ENCODE assay signal across 9 mouse cellular contexts in genomic region chr8:106433667-106434066, GRCm38 (mm10). TPM values are rescaled to one million over a fixed set of nuclear protein-coding genes. Genes with fewer than 3 reads are reported as not detected.
A peak's percentile ranks its signal among the peaks of the same experiment; 100 is the strongest.
DNase-seq lines count a peak whose midpoint lies in the region; ATAC-seq and TF ChIP-seq lines count a peak whose summit lies in the region.
"Had no signal": no experiment of that assay in that cellular context is flagged by ENCODE, and none has a peak within 500 bp of the region (broad histone marks: within the 10 kb centered on the region; RNA-seq: fewer than 3 reads in every experiment).

No protein-coding gene starts in this region.

- 47% methylated on average over 1 of the region's 1 CpGs for WGBS in forebrain, postnatal 0 days
- 35% methylated on average over 1 of the region's 1 CpGs for WGBS in forebrain, embryonic 16.5 days
- 33% methylated on average over 1 of the region's 1 CpGs for WGBS in lung, embryonic 14.5 days

- no peak for TF ChIP-seq EP300 in ES-Bruce4 (IDR thresholded peaks at IDR 0.05; ENCODE audit: insufficient read depth, low read depth, low read length)

- no peaks in the 10 kb centered on the region for H3K9me3 ChIP-seq in forebrain, postnatal 0 days (ENCODE audit: low read length)
- H3K9me3 ChIP-seq in forebrain, embryonic 16.5 days (ENCODE audit: control insufficient read depth, low read length): no peaks in the 10 kb centered on the region; the same call in 1 of the 2 replicates
- H3K9me3 ChIP-seq in lung, embryonic 14.5 days (ENCODE audit: low read depth, low read length): no peaks in the 10 kb centered on the region
- no peaks in the 10 kb centered on the region for H3K9me3 ChIP-seq in ES-Bruce4 (replicated peaks; ENCODE audit: control insufficient read depth, insufficient read depth, low read length, poor library complexity, severe bottlenecking)
- H3K9me3 ChIP-seq: lung, embryonic 15.5 days had no signal

- H3K4me3 ChIP-seq in forebrain, postnatal 0 days (ENCODE audit: low read depth, low read length): no peak overlapping the region
- H3K4me3 ChIP-seq in forebrain, embryonic 16.5 days (replicated peaks; ENCODE audit: low read length): no peak overlapping the region
- H3K4me3 ChIP-seq in lung, embryonic 14.5 days (ENCODE audit: low read depth, low read length): no peak overlapping the region
- no peak overlapping the region for H3K4me3 ChIP-seq in ES-Bruce4 (ENCODE audit: low read depth, low read length)

- DNase-seq in forebrain, postnatal 0 days: no peak
- DNase-seq in lung, embryonic 14.5 days: peak; percentile 59
- no peak for DNase-seq in lung, postnatal 4 days
- DNase-seq in lung, postnatal 14 days: peak; percentile 9
- no peak for DNase-seq in spleen, adult 12 weeks (ENCODE audit: low spot score)

- ATAC-seq in forebrain, postnatal 0 days: no peak
- ATAC-seq in forebrain, embryonic 16.5 days: no peak
- no peak for ATAC-seq in lung, embryonic 14.5 days (ENCODE audit: insufficient read depth)
- no peak for ATAC-seq in monocyte, adult 5-6 weeks (replicated peaks; ENCODE audit: insufficient number of reproducible peaks, low FRiP score, low TSS enrichment, poor library complexity, severe bottlenecking)

- no peaks in the 10 kb centered on the region for H3K36me3 ChIP-seq in forebrain, postnatal 0 days (ENCODE audit: insufficient read depth)
- H3K36me3 ChIP-seq in forebrain, embryonic 16.5 days (ENCODE audit: control insufficient read depth, insufficient read depth): peaks cover 3% of the 10 kb centered on the region; the same call in 1 of the 2 replicates
- H3K36me3 ChIP-seq in lung, embryonic 14.5 days (ENCODE audit: insufficient read depth): no peaks in the 10 kb centered on the region
- H3K36me3 ChIP-seq in ES-Bruce4 (ENCODE audit: control insufficient read depth, insufficient read depth, low read length, poor library complexity, severe bottlenecking): no peaks in the 10 kb centered on the region
- H3K36me3 ChIP-seq: lung, embryonic 15.5 days had no signal

- TF ChIP-seq CTCF in forebrain, postnatal 0 days (IDR thresholded peaks at IDR 0.05; ENCODE audit: low read depth): no peak
- no peak for TF ChIP-seq CTCF in lung, embryonic 14.5 days (IDR thresholded peaks at IDR 0.05; ENCODE audit: low read depth)
- TF ChIP-seq CTCF in ES-Bruce4 (IDR thresholded peaks at IDR 0.05; ENCODE audit: low read depth, low read length): no peak

- H3K4me2 ChIP-seq in forebrain, postnatal 0 days (ENCODE audit: low read depth): peak overlapping the region; percentile 52; the same call in 1 of the 2 replicates
- no peak overlapping the region for H3K4me2 ChIP-seq in forebrain, embryonic 16.5 days (ENCODE audit: low read length)
- peak overlapping the region; percentile 66; the same call in 1 of the 2 replicates for H3K4me2 ChIP-seq in lung, embryonic 14.5 days

- no peak overlapping the region for H3K27ac ChIP-seq in forebrain, postnatal 0 days (ENCODE audit: low read depth, low read length)
- no peak overlapping the region for H3K27ac ChIP-seq in forebrain, embryonic 16.5 days (ENCODE audit: low read length)
- no peak overlapping the region for H3K27ac ChIP-seq in lung, embryonic 14.5 days (ENCODE audit: low read depth)
- no peak overlapping the region for H3K27ac ChIP-seq in ES-Bruce4 (ENCODE audit: insufficient read depth, low read length)
- H3K27ac ChIP-seq: lung, embryonic 15.5 days had no signal

- TF ChIP-seq POLR2A in ES-Bruce4 (IDR thresholded peaks at IDR 0.05; ENCODE audit: insufficient read depth, low read length): no peak

- H3K27me3 ChIP-seq in forebrain, postnatal 0 days (ENCODE audit: insufficient read depth, low read length): no peaks in the 10 kb centered on the region
- H3K27me3 ChIP-seq in forebrain, embryonic 16.5 days (replicated peaks; ENCODE audit: control insufficient read depth, insufficient read depth, low read length): no peaks in the 10 kb centered on the region; the same call in 1 of the 2 replicates
- 0 out of 2 replicates have a peak, but pooled peaks cover 4% of the 10 kb centered on the region for H3K27me3 ChIP-seq in lung, embryonic 14.5 days (ENCODE audit: insufficient read depth, low read length)
- no peaks in the 10 kb centered on the region for H3K27me3 ChIP-seq in ES-Bruce4 (ENCODE audit: control insufficient read depth, insufficient read depth, low read length, poor library complexity, severe bottlenecking)

- no peaks in the 10 kb centered on the region for H3K4me1 ChIP-seq in forebrain, postnatal 0 days (ENCODE audit: insufficient read depth)
- H3K4me1 ChIP-seq in forebrain, embryonic 16.5 days (replicated peaks; ENCODE audit: control insufficient read depth, insufficient read depth, low read length): peaks cover 4% of the 10 kb centered on the region
- H3K4me1 ChIP-seq in lung, embryonic 14.5 days (ENCODE audit: insufficient read depth): 0 out of 2 replicates have a peak, but pooled peaks cover 3% of the 10 kb centered on the region
- H3K4me1 ChIP-seq in ES-Bruce4 (ENCODE audit: control insufficient read depth, insufficient read depth, low read length): no peaks in the 10 kb centered on the region

- no peak overlapping the region for H3K9ac ChIP-seq in forebrain, postnatal 0 days
- no peak overlapping the region for H3K9ac ChIP-seq in forebrain, embryonic 16.5 days (replicated peaks; ENCODE audit: low read depth, low read length)
- H3K9ac ChIP-seq in lung, embryonic 14.5 days: peak overlapping the region; percentile 29; the same call in 1 of the 2 replicates
- peak overlapping the region; percentile 57; the same call in 1 of the 2 replicates for H3K9ac ChIP-seq in ES-Bruce4 (ENCODE audit: low read depth, poor library complexity, severe bottlenecking)
- H3K9ac ChIP-seq: lung, embryonic 15.5 days had no signal

RNA-seq across cellular contexts. Expression of gene Zfp90, which starts 18.5 kb away (rescaled TPM):
- 36.7 and 39.2 TPM in 2 replicates for total RNA-seq in forebrain, postnatal 0 days (2014; rRNA removed)
- 32.5 and 38.0 TPM in 2 replicates for polyA plus RNA-seq in forebrain, postnatal 0 days (2015; fragmentation: Nextera tagmentation; extraction: Ambion mirVana)
- polyA plus RNA-seq in forebrain, embryonic 16.5 days (2015; fragmentation: Nextera tagmentation; extraction: Ambion mirVana): 59.2 and 61.3 TPM in 2 replicates
- 19.6 and 20.2 TPM in 2 replicates for polyA plus RNA-seq in lung, embryonic 14.5 days (2014; fragmentation: Nextera tagmentation; extraction: Ambion mirVana)
- 7.1 and 8.0 TPM in 2 replicates for polyA plus RNA-seq in ES-Bruce4 (2011; ENCODE audit: insufficient read depth, insufficient read length, low read depth, missing spikeins)
- total RNA-seq in monocyte, adult 5-6 weeks (2017): 8.2 to 12.2 TPM (median 11.8 TPM) in 3 replicates

Comparison
In these comparisons a context has a peak if more than half of its experiments do, and no peak if none do; other contexts are left out.
1. DNase-seq: peak in lung, embryonic 14.5 days (single experiment) and lung, postnatal 14 days (single experiment); none in forebrain, postnatal 0 days (single experiment), lung, postnatal 4 days (0 of 2) and spleen, adult 12 weeks (single experiment).
2. H3K9ac ChIP-seq: peak in lung, embryonic 14.5 days (single experiment) and ES-Bruce4 (single experiment); none in forebrain, postnatal 0 days (single experiment) and forebrain, embryonic 16.5 days (single experiment).